Mouse (Mus musculus) G1E (cell line): Measurements from ENCODE around the gene Nans. TPM values are rescaled to one million over a fixed set of nuclear protein-coding genes. Genes with fewer than 3 reads are reported as not detected.
A peak's percentile ranks its signal among the peaks of the same experiment; 100 is the strongest.

ENCODE experiments used
- ATAC-seq: 2 replicates; pipeline ENCODE4 v1.8.0; 2016; ENCODE audit warnings: mild to moderate bottlenecking; ENCODE audit not compliant: insufficient number of reproducible peaks, poor library complexity, low FRiP score, severe bottlenecking; ENCODE audit errors: extremely low read depth
- DNase-seq: peaks from one replicate; pipeline ENCODE4 v3.0.0; 2012; ENCODE audit warnings: low spot score
- H3K27me3 ChIP-seq: 2 replicates; pipeline ENCODE4 v1.6.1; 2012; ENCODE audit warnings: mild to moderate bottlenecking, low read length, inconsistent platforms; ENCODE audit not compliant: insufficient read depth
- H3K36me3 ChIP-seq: replicated peaks from 2 replicates; pipeline ENCODE3; 2012; ENCODE audit warnings: mild to moderate bottlenecking, inconsistent platforms
- H3K4me1 ChIP-seq: 2 replicates; pipeline ENCODE4 v1.6.1; 2012; ENCODE audit warnings: low read depth, low read length, inconsistent platforms, mixed read lengths; ENCODE audit not compliant: insufficient read depth
- H3K4me3 ChIP-seq: 2 replicates; pipeline ENCODE4 v1.5.1; 2012; ENCODE audit warnings: low read depth, mild to moderate bottlenecking, inconsistent platforms, low read length, moderate library complexity, mixed read lengths
- H3K9me3 ChIP-seq: replicated peaks from 2 replicates; pipeline ENCODE4 v1.6.1; 2012; ENCODE audit warnings: inconsistent platforms
- CTCF ChIP-seq: IDR thresholded peaks from 2 replicates; pipeline ENCODE4 v1.5.1; 2012; ENCODE audit warnings: low read depth, low read length, inconsistent platforms, mixed read lengths
- GATA1 ChIP-seq: IDR thresholded peaks from 2 replicates; pipeline ENCODE4 v1.6.1; 2012; ENCODE audit warnings: borderline replicate concordance, low read length, inconsistent platforms, mixed read lengths
- GATA2 ChIP-seq: IDR thresholded peaks from 2 replicates; pipeline ENCODE4 v1.6.1; 2012; ENCODE audit warnings: low read depth, low read length, inconsistent platforms, borderline replicate concordance
- POLR2AphosphoS5 ChIP-seq: IDR thresholded peaks from 2 replicates; pipeline ENCODE4 v1.6.1; 2012; ENCODE audit warnings: low read depth, low read length, inconsistent platforms; ENCODE audit not compliant: insufficient replicate concordance
- TAL1 ChIP-seq: conservative IDR thresholded peaks from 2 replicates; pipeline ENCODE4 v1.6.1; 2012; ENCODE audit warnings: low read depth, low read length, inconsistent platforms, mixed read lengths
- polyA plus RNA-seq: library from polyadenylated mRNA; stranded (reverse); fragments of >175 nt; gene quantifications from 2 replicates; pipeline ENCODE4 v1.2.3, GENCODE M21; 2012
- total RNA-seq, 2 experiments: library from RNA; stranded (forward) in 1 of 2; stranded (reverse) in 1 of 2; fragments of 200-1000 nt in 1 of 2; fragments of >200 nt in 1 of 2; fragmentation: Nextera tagmentation in 1 of 2; gene quantifications; 2 replicates each; pipeline ENCODE4 v1.2.3; 2014 to 2017

Nans gene
- total and polyA plus RNA-seq, 3 experiments = 57.1 to 79.3 (median 63.1) TPM

DNA sequence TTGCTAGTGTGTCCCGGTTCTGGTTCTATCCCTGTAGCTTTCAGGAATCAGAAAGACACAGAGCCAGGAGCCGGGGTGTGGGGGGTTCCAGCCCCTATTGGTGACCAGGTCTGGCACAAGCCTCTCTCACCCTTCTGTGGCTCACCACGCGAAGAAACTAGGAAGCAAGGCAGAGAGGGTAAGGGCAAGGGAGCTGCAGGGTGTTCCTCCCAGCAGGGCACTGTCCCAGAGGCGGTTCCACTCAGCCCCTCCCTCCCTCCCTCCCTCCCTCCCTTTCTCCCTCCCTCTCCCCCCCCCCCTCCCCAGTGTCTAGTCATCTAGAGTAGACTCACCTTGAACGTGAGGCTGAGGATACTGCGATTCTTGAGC is 38.5 kb downstream of the Nans start:
- peak overlapping the region; percentile 70 for H3K4me3 ChIP-seq
- peaks cover 5% of the 10 kb centered on the region for H3K9me3 ChIP-seq
- H3K4me1 ChIP-seq = peaks cover 64% of the 10 kb centered on the region
- no peak for TF ChIP-seq POLR2AphosphoS5
- TF ChIP-seq CTCF = no peak
- no peak for TF ChIP-seq TAL1
- H3K36me3 ChIP-seq = peaks cover 68% of the 10 kb centered on the region
- DNase-seq (peak; percentile 66), ATAC-seq (peak; percentile 77)
- no peaks in the 10 kb centered on the region for H3K27me3 ChIP-seq

DNA sequence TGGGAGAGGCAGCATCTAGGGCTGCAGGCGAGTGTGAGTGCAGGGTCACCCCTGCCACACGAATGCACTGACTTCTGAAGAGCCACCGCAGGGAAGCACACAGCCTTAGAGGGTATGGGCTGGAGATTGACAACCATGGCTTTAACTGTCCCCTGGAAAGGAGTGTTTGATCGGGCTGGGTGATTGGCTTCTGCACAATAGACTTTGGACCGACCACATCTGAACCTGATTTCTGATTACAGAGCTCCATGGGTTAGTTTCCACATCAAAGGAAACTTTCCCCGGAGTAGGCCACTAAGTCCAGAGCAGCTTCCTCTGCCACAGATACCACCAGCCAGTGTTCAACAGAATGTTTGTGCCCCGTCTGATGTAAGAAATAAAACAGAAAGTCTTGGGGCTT is 40.7 kb downstream of the Nans start:
- ATAC-seq = no peak
- no peak for DNase-seq
- H3K27me3 ChIP-seq = no peaks in the 10 kb centered on the region
- no peak overlapping the region for H3K4me3 ChIP-seq
- TF ChIP-seq GATA1 (no peak), TAL1 (no peak), CTCF (no peak), POLR2AphosphoS5 (no peak), GATA2 (no peak)
- peaks cover 64% of the 10 kb centered on the region for H3K36me3 ChIP-seq
- H3K4me1 ChIP-seq = peaks cover 72% of the 10 kb centered on the region
- no peaks in the 10 kb centered on the region for H3K9me3 ChIP-seq

DNA sequence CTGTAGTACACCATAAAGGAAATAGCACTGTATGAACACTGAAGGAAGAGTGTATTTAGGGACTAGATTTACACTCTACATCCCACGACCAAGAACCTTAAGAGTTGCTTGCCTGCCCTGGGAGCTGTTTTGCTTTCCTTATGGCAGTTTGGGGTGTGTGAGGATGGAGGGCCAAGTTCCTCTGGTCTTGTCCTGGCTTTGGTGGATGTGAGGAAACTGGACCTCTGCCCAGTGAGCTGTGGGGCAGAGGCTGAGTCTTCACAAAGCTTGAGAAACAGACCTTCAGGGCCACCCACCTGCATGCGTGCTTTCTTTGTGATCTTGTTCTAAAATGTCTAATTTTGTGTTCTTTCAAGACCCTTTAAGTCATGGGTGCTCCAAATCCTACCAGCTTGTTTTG is 43.5 kb downstream of the Nans start:
- Histone ChIP-seq H3K4me1 (peaks cover 72% of the 10 kb centered on the region), H3K36me3 (peaks cover 68% of the 10 kb centered on the region), H3K4me3 (no peak overlapping the region), H3K27me3 (no peaks in the 10 kb centered on the region), H3K9me3 (no peaks in the 10 kb centered on the region)
- TF ChIP-seq TAL1 = no peak
- TF ChIP-seq POLR2AphosphoS5 = no peak
- no peak for TF ChIP-seq GATA2
- no peak for TF ChIP-seq GATA1
- no peak for TF ChIP-seq CTCF
- no peak for ATAC-seq
- DNase-seq = no peak

DNA sequence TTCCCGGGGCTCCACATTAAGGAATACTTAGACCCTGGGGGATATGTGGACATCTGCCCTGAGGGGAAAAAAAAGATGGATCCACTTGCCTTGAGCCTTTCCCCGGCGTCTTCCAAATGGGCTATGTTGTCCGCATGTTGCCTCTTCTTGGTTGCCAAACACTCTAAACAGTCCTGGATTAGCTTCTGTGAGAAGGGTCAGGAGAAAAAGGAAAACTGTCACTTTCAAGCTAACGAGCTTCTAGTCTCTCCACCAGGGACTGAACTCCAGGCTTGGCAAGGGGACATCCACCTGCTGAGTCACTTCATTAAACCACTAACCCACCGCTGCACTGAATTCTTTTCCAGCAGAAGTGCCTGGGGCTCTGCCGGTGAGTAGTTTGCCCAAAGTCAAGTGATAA is 43.9 kb downstream of the Nans start:
- Histone ChIP-seq H3K36me3 (peaks cover 72% of the 10 kb centered on the region), H3K9me3 (no peaks in the 10 kb centered on the region), H3K4me1 (peaks cover 73% of the 10 kb centered on the region), H3K4me3 (peak overlapping the region; percentile 34; the same call in 1 of the 2 replicates), H3K27me3 (no peaks in the 10 kb centered on the region)
- TF ChIP-seq CTCF (no peak), TAL1 (no peak), GATA2 (no peak), GATA1 (no peak), POLR2AphosphoS5 (no peak)
- ATAC-seq = no peak
- no peak for DNase-seq

DNA sequence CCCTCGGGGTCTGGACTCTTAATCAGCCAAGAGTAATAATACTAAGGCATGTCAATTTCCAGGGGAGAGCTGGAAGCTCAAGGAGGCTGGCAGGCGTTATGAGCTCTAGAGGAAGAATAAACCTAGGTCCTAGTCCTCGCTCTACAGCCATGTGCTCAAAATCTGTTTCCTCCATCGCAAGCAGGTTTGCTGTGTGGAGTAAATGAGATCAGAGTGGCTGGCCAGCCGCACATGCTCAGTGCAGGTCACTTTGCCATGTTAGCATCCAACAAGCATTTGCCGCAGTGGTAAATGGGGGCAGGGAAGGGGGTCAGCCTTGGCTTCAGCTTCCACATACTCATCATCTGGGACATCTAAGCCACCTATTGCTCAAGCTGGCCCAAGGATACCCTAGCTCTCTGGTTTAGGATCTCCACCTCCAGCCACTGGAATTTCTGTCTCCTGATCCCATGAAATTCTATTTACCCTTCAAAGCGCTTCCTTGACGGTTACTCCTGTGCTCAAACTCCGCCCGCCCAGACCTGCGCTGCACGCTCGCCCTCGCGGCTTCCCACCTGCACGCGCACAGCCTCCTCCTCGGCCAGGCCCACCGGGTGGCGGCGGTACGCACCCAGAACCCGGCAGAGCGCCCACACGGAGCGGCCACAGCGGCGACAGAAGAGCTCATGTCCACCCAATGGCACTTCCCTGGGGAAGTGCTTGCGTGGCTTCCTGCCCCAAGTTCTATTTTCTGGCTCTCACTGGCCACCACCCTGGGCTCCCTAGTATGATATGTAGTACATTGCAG is 45.1 kb downstream of the Nans start:
- ATAC-seq = no peak
- no peaks in the 10 kb centered on the region for H3K27me3 ChIP-seq

DNA sequence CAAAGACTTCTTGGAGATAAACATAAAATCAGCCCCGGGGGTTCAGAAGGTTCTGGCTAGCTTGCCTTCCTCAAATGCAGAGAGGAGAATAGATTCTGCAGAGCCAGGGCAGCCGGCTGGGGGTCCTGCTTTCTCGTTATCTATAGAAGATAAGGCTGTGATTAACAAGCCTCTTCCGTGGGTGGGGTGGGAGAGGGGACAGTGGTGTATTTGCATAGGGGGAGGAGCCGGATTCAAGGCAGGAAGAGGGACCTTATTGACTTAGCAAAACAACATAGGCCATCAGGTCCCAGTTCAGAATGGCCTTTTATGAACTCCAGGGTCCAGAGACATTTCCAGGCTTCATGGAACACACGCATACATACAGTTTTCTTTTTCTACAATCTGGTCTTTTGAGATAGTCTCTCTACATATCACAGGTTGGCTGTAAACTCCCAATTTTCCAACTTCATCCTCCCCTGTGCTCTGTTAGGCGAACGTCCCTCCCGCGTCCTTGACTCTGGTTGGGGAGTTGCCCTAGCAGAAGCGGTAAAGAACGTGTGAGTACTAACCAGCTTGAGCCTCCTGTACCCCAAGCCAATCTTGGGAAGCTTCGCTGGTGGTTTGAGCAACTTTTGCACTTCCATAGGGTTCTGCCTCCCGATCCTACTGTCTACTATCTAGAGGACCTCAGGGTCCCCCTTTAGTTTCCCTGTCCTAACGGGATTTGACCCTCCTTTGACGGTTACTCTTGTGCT is 46.2 kb downstream of the Nans start:
- peak; percentile 73 for DNase-seq
- H3K9me3 ChIP-seq = no peaks in the 10 kb centered on the region
- H3K4me1 ChIP-seq = peaks cover 62% of the 10 kb centered on the region
- peaks cover 74% of the 10 kb centered on the region for H3K36me3 ChIP-seq
- TF ChIP-seq GATA1 (no peak), GATA2 (no peak), TAL1 (no peak), POLR2AphosphoS5 (no peak), CTCF (no peak)
- H3K4me3 ChIP-seq = peak overlapping the region; percentile 87
- ATAC-seq = peak; percentile 56
- no peaks in the 10 kb centered on the region for H3K27me3 ChIP-seq

More for the DNA sequence above, 45.1 kb downstream of the Nans start:
- TF ChIP-seq GATA2 (no peak), POLR2AphosphoS5 (no peak), TAL1 (no peak), CTCF (no peak), GATA1 (no peak)
- peak overlapping the region; percentile 67 for H3K4me3 ChIP-seq
- H3K4me1 ChIP-seq = peaks cover 69% of the 10 kb centered on the region
- no peak for DNase-seq
- peaks cover 74% of the 10 kb centered on the region for H3K36me3 ChIP-seq
- H3K9me3 ChIP-seq = no peaks in the 10 kb centered on the region
